Mouse (Mus musculus): ENCODE results near the gene Pecam1. TPM values are rescaled to one million over a fixed set of nuclear protein-coding genes. Genes with fewer than 3 reads are reported as not detected.

Gene Pecam1
- total and polyA plus RNA-seq, 2 experiments from 2014 or later, result 63.2 to 126 TPM

DNA sequence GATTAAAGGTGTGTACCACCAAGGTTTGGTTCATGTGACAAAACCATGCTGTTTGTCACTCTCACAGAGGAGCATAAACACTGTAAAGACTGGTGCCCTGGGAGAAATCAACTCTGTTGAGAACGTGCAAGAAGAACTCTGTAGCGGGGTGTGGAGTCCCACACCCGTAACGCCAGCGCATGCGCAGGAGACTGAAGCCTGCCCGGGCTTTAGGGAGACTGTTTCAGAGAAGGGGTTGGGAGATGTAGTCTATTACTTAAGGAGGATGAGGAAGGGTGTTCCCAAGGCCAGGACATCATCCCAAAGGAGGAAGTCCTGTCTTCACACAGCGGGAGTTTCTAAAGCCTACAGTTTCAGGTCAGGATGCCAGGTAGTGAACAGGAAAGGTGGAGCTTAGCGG lies 51.3 kb downstream of the Pecam1 start:
- Histone ChIP-seq H3K4me1 (ENCODE audit: control insufficient read depth, insufficient read depth) (no peaks in the 10 kb centered on the region), H3K9ac (replicated peaks; ENCODE audit: low read depth, low read length) (no peak overlapping the region), H3K4me2 (ENCODE audit: low read depth, low read length) (no peak overlapping the region), H3K4me3 (ENCODE audit: low read depth, low read length) (no peak overlapping the region), H3K27ac (ENCODE audit: low read depth) (no peak overlapping the region), H3K27me3 (ENCODE audit: control insufficient read depth, insufficient read depth, low read length) (no peaks in the 10 kb centered on the region), H3K36me3 (replicated peaks; ENCODE audit: control insufficient read depth, insufficient read depth, low read length) (peaks cover 20% of the 10 kb centered on the region), H3K9me3 (replicated peaks; ENCODE audit: control insufficient read depth, low read length) (no peaks in the 10 kb centered on the region)
- no peak for TF ChIP-seq EP300 (IDR thresholded peaks at IDR 0.05; ENCODE audit: low read depth)
- no peak for TF ChIP-seq CTCF (IDR thresholded peaks at IDR 0.05; ENCODE audit: low read depth)
- WGBS, result 89% methylated on average over 9 of the region's 9 CpGs
- no peak for ATAC-seq (ENCODE audit: insufficient read depth, low read depth)
- DNase-seq (ENCODE audit: low spot score), result no peak

- TF ChIP-seq CTCF (IDR thresholded peaks at IDR 0.05; ENCODE audit: low read depth) (no peak), EP300 (IDR thresholded peaks at IDR 0.05; ENCODE audit: low read depth) (no peak)
- Histone ChIP-seq H3K9ac (replicated peaks; ENCODE audit: low read depth, low read length) (no peak overlapping the region), H3K4me3 (ENCODE audit: low read depth, low read length) (no peak overlapping the region), H3K27me3 (ENCODE audit: control insufficient read depth, insufficient read depth, low read length) (no peaks in the 10 kb centered on the region), H3K4me2 (ENCODE audit: low read depth, low read length) (no peak overlapping the region), H3K4me1 (ENCODE audit: control insufficient read depth, insufficient read depth) (no peaks in the 10 kb centered on the region), H3K27ac (ENCODE audit: low read depth) (no peak overlapping the region), H3K36me3 (replicated peaks; ENCODE audit: control insufficient read depth, insufficient read depth, low read length) (peaks cover 20% of the 10 kb centered on the region), H3K9me3 (replicated peaks; ENCODE audit: control insufficient read depth, low read length) (no peaks in the 10 kb centered on the region)
- DNase-seq (ENCODE audit: low spot score) (no peak), ATAC-seq (ENCODE audit: insufficient read depth, low read depth) (no peak)
- 87% methylated on average over 6 of the region's 6 CpGs for WGBS
Observed at GRCm38 (mm10) chr11:106698289-106698688, 52.1 kb downstream of the Pecam1 start.

DNA sequence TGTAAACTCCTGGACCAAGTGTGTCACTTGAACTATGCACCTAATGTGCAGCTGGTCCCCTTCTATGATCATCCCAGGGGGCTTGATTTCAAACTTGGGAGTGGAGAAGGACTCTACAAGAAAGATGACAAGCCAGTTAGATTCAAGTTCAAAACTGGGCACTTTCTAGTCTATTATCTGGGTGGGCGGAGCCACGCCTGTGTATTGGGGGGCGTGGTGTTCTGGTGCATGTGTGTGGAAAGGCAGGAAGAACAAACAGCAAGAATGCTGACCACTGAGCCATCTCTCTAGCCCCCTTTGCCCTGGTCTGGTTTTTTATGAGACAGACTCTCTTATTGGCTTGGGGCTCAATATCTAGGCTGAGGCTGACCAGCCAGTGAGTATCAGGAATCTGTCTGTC lies 54.5 kb downstream of the Pecam1 start:
- no peak for TF ChIP-seq EP300 (IDR thresholded peaks at IDR 0.05; ENCODE audit: low read depth)
- no peak for TF ChIP-seq CTCF (IDR thresholded peaks at IDR 0.05; ENCODE audit: low read depth)
- Histone ChIP-seq H3K4me2 (ENCODE audit: low read depth, low read length) (no peak overlapping the region), H3K36me3 (replicated peaks; ENCODE audit: control insufficient read depth, insufficient read depth, low read length) (peaks cover 25% of the 10 kb centered on the region), H3K4me3 (ENCODE audit: low read depth, low read length) (no peak overlapping the region), H3K9me3 (replicated peaks; ENCODE audit: control insufficient read depth, low read length) (no peaks in the 10 kb centered on the region), H3K4me1 (ENCODE audit: control insufficient read depth, insufficient read depth) (no peaks in the 10 kb centered on the region), H3K27ac (ENCODE audit: low read depth) (no peak overlapping the region), H3K27me3 (ENCODE audit: control insufficient read depth, insufficient read depth, low read length) (no peaks in the 10 kb centered on the region), H3K9ac (replicated peaks; ENCODE audit: low read depth, low read length) (no peak overlapping the region)
- no peak for ATAC-seq (ENCODE audit: insufficient read depth, low read depth)
- WGBS, result 92% methylated on average over 3 of the region's 3 CpGs
- no peak for DNase-seq (ENCODE audit: low spot score)

- WGBS, result 67% methylated on average over 4 of the region's 4 CpGs
- Histone ChIP-seq H3K4me2 (ENCODE audit: low read depth, low read length) (no peak overlapping the region), H3K27me3 (ENCODE audit: control insufficient read depth, insufficient read depth, low read length) (no peaks in the 10 kb centered on the region), H3K27ac (ENCODE audit: low read depth) (no peak overlapping the region), H3K4me3 (ENCODE audit: low read depth, low read length) (no peak overlapping the region), H3K9ac (replicated peaks; ENCODE audit: low read depth, low read length) (no peak overlapping the region), H3K9me3 (replicated peaks; ENCODE audit: control insufficient read depth, low read length) (no peaks in the 10 kb centered on the region), H3K4me1 (ENCODE audit: control insufficient read depth, insufficient read depth) (peaks cover 6% of the 10 kb centered on the region), H3K36me3 (replicated peaks; ENCODE audit: control insufficient read depth, insufficient read depth, low read length) (peaks cover 30% of the 10 kb centered on the region)
- ATAC-seq (ENCODE audit: insufficient read depth, low read depth), result no peak
- DNase-seq (ENCODE audit: low spot score), result no peak
- TF ChIP-seq EP300 (IDR thresholded peaks at IDR 0.05; ENCODE audit: low read depth), result no peak
- no peak for TF ChIP-seq CTCF (IDR thresholded peaks at IDR 0.05; ENCODE audit: low read depth)
Observed at GRCm38 (mm10) chr11:106692890-106693289, 57.5 kb downstream of the Pecam1 start.

- no peak for TF ChIP-seq EP300 (IDR thresholded peaks at IDR 0.05; ENCODE audit: low read depth)
- no peak for TF ChIP-seq CTCF (IDR thresholded peaks at IDR 0.05; ENCODE audit: low read depth)
- H3K4me3 ChIP-seq (ENCODE audit: low read depth, low read length), result no peak overlapping the region
- WGBS, result 68% methylated on average over 5 of the region's 5 CpGs
- ATAC-seq (ENCODE audit: insufficient read depth, low read depth) (no peak), DNase-seq (ENCODE audit: low spot score) (no peak)
- H3K9me3 ChIP-seq (replicated peaks; ENCODE audit: control insufficient read depth, low read length), result no peaks in the 10 kb centered on the region
- no peak overlapping the region for H3K9ac ChIP-seq (replicated peaks; ENCODE audit: low read depth, low read length)
- no peak overlapping the region for H3K4me2 ChIP-seq (ENCODE audit: low read depth, low read length)
- peaks cover 16% of the 10 kb centered on the region; the same call in 1 of the 2 replicates for H3K36me3 ChIP-seq (replicated peaks; ENCODE audit: control insufficient read depth, insufficient read depth, low read length)
- no peaks in the 10 kb centered on the region for H3K27me3 ChIP-seq (ENCODE audit: control insufficient read depth, insufficient read depth, low read length)
- H3K4me1 ChIP-seq (ENCODE audit: control insufficient read depth, insufficient read depth), result peaks cover 6% of the 10 kb centered on the region
- H3K27ac ChIP-seq (ENCODE audit: low read depth), result no peak overlapping the region
Observed at GRCm38 (mm10) chr11:106688375-106688774, 62.1 kb downstream of the Pecam1 start.

GRCm38 (mm10) chr11:106687293-106687692 lies 63.1 kb downstream of the Pecam1 start:
- peaks cover 6% of the 10 kb centered on the region for H3K4me1 ChIP-seq (ENCODE audit: control insufficient read depth, insufficient read depth)

More at GRCm38 (mm10) chr11:106687293-106687692, 63.1 kb downstream of the Pecam1 start:
- Histone ChIP-seq H3K27ac (ENCODE audit: low read depth) (no peak overlapping the region), H3K9me3 (replicated peaks; ENCODE audit: control insufficient read depth, low read length) (no peaks in the 10 kb centered on the region), H3K4me2 (ENCODE audit: low read depth, low read length) (no peak overlapping the region), H3K27me3 (ENCODE audit: control insufficient read depth, insufficient read depth, low read length) (no peaks in the 10 kb centered on the region), H3K36me3 (replicated peaks; ENCODE audit: control insufficient read depth, insufficient read depth, low read length) (peaks cover 16% of the 10 kb centered on the region; the same call in 1 of the 2 replicates), H3K4me3 (ENCODE audit: low read depth, low read length) (no peak overlapping the region), H3K9ac (replicated peaks; ENCODE audit: low read depth, low read length) (no peak overlapping the region)
- WGBS, result 87% methylated on average over 9 of the region's 9 CpGs
- TF ChIP-seq CTCF (IDR thresholded peaks at IDR 0.05; ENCODE audit: low read depth) (no peak), EP300 (IDR thresholded peaks at IDR 0.05; ENCODE audit: low read depth) (no peak)
- DNase-seq (ENCODE audit: low spot score), result no peak
- no peak for ATAC-seq (ENCODE audit: insufficient read depth, low read depth)
